Mouse (Mus musculus) heart, embryonic 10.5 days (tissue): ENCODE data around the gene Arl5b. TPM values are rescaled to one million over a fixed set of nuclear protein-coding genes. Genes with fewer than 3 reads are reported as not detected.

Experiments
- DNase-seq: peaks from one replicate; pipeline ENCODE4 v3.0.0-alpha.2; 2017; ENCODE audit warnings: low spot score
- H3K27ac ChIP-seq: fragments of 300-500 bp; sonication (generic); 2 replicates; pipeline ENCODE4 v1.5.1; 2016; ENCODE audit warnings: mild to moderate bottlenecking
- H3K27me3 ChIP-seq: fragments of 300-500 bp; sonication (generic); 2 replicates; pipeline ENCODE4 v1.6.1; 2016; ENCODE audit warnings: mild to moderate bottlenecking; ENCODE audit not compliant: poor library complexity, insufficient read depth, severe bottlenecking
- H3K36me3 ChIP-seq: fragments of 300-500 bp; sonication (generic); 2 replicates; pipeline ENCODE4 v1.6.1; 2016; ENCODE audit warnings: mild to moderate bottlenecking, moderate library complexity
- H3K4me1 ChIP-seq: fragments of 300-500 bp; sonication (generic); 2 replicates; pipeline ENCODE4 v1.6.1; 2016; ENCODE audit warnings: mild to moderate bottlenecking
- H3K4me3 ChIP-seq: fragments of 300-500 bp; sonication (generic); 2 replicates; pipeline ENCODE4 v1.5.1; 2016; ENCODE audit warnings: mild to moderate bottlenecking, moderate library complexity
- H3K9me3 ChIP-seq: fragments of 300-500 bp; sonication (generic); 2 replicates; pipeline ENCODE4 v1.6.1; 2016; ENCODE audit warnings: mild to moderate bottlenecking, moderate library complexity
- WGBS: fragments of 180-500 bp; shearing (Covaris S2); methylation state at CpG from one replicate; pipeline ENCODE4 v1.1.7; 2016; 5-methylcytosine and 5-hydroxymethylcytosine counted together
- polyA plus RNA-seq: library from polyadenylated mRNA; unstranded; fragments of >200 nt; fragmentation: Nextera tagmentation; extraction: Ambion mirVana; gene quantifications from 2 replicates; pipeline ENCODE4 v1.2.1, GENCODE M21; 2016

The Arl5b gene
- polyA plus RNA-seq, 1 experiment from 2014 or later = 32.8 TPM

DNA sequence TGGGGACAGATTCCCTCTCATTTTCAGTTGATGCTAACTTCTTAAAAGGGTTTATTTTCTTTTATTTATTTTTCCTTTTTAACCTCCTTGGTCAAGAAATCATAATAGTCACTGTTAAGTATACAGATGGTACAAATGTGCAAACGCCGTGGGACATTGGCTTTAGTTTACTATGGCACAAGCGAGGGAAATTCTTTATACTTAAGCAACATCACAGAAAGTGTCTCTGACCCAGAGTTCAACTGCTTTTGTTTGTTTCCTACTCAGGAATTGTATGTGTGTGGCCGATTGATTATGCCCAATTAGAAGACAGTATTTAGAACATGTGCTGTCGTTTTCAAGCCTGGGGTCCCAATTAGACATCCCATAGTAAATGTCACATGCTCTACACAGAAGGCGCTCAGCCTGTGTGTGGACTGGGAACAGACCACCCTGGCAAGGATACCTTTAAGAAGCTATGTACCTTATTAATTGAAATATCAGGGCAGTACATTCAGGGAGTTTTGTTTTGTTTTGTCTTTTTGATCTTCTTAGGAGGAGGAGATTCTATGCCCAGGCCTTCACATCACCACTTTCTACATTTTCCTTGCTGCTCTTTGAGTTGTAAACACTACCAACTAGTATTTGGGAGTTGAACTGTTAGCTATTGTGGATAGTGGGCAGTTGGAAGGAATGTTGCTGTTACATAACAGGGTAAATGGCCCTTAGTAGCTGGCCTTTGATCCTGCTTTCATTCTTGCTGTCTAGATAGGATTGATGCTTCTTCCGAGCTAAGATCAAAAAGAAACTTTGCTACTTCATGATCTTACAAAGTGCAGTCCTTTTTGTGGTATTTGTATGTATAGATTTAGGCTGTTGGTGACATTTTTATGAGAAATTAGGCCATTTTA, 15.4 kb downstream of the Arl5b start:
- DNase-seq = no peak
- peaks cover 7% of the 10 kb centered on the region; the same call in 1 of the 2 replicates for H3K4me1 ChIP-seq
- WGBS = 86% methylated on average over 7 of the region's 7 CpGs
- H3K27ac ChIP-seq = no peak overlapping the region
- no peak overlapping the region for H3K4me3 ChIP-seq
- no peaks in the 10 kb centered on the region for H3K27me3 ChIP-seq
- H3K36me3 ChIP-seq = peaks cover 11% of the 10 kb centered on the region; the same call in 1 of the 2 replicates
- H3K9me3 ChIP-seq = no peaks in the 10 kb centered on the region

- Histone ChIP-seq H3K36me3 (peaks cover 19% of the 10 kb centered on the region; the same call in 1 of the 2 replicates), H3K27ac (no peak overlapping the region)
- WGBS = 69% methylated on average over 2 of the region's 2 CpGs
Measured at GRCm38 (mm10) chr2:15065447-15065846, 16.3 kb downstream of the Arl5b start.

GRCm38 (mm10) chr2:15067091-15067490, 17.9 kb downstream of the Arl5b start:
- no peak for DNase-seq
- Histone ChIP-seq H3K27me3 (no peaks in the 10 kb centered on the region), H3K4me1 (peaks cover 7% of the 10 kb centered on the region; the same call in 1 of the 2 replicates), H3K9me3 (no peaks in the 10 kb centered on the region), H3K27ac (no peak overlapping the region), H3K4me3 (no peak overlapping the region), H3K36me3 (peaks cover 32% of the 10 kb centered on the region)
- WGBS = 67% methylated on average over 5 of the region's 5 CpGs

More at GRCm38 (mm10) chr2:15065447-15065846, 16.3 kb downstream of the Arl5b start:
- H3K4me1 ChIP-seq = peaks cover 7% of the 10 kb centered on the region; the same call in 1 of the 2 replicates
- no peak for DNase-seq
- H3K27me3 ChIP-seq = no peaks in the 10 kb centered on the region
- no peaks in the 10 kb centered on the region for H3K9me3 ChIP-seq
- H3K4me3 ChIP-seq = no peak overlapping the region

- Histone ChIP-seq H3K27ac (no peak overlapping the region), H3K9me3 (no peaks in the 10 kb centered on the region), H3K36me3 (peaks cover 44% of the 10 kb centered on the region), H3K27me3 (no peaks in the 10 kb centered on the region), H3K4me1 (no peaks in the 10 kb centered on the region), H3K4me3 (no peak overlapping the region)
- no peak for DNase-seq
- 92% methylated on average over 2 of the region's 2 CpGs for WGBS
Measured at GRCm38 (mm10) chr2:15083702-15084101, 34.5 kb downstream of the Arl5b start.

GRCm38 (mm10) chr2:15087308-15087707, 38.1 kb downstream of the Arl5b start:
- no peak overlapping the region for H3K27ac ChIP-seq
- no peaks in the 10 kb centered on the region for H3K27me3 ChIP-seq
- H3K9me3 ChIP-seq = no peaks in the 10 kb centered on the region
- DNase-seq = no peak
- no peak overlapping the region for H3K4me3 ChIP-seq
- H3K4me1 ChIP-seq = no peaks in the 10 kb centered on the region
- H3K36me3 ChIP-seq = peaks cover 21% of the 10 kb centered on the region
- WGBS = 84% methylated on average over 1 of the region's 1 CpGs

DNA sequence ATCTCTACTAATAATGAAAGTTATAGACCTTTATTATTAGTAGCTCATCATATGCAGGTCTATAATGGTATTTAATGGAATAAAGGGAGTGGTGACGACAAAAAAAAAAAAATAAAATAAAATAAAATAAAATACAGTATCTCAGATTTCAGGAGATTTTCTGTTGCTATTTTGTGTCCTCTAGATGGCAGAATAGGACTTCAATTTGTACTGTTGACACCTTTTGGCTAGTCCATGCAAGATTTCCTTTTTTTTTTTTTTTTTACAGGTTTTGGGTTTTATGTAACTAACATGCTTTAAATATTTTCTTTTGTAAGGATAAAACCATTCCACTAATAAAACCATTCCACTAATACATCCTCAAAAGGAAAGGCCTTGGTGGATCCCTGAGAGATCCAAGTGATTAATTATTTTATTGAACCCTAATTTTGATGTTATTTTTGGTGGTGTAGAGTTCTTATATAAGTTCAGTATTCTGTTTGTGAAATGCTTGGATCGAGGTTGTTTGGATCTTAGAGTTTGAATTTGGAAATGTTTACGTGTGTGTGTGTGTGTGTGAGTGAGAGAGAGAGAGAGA, 47.4 kb downstream of the Arl5b start:
- Histone ChIP-seq H3K9me3 (no peaks in the 10 kb centered on the region), H3K4me3 (no peak overlapping the region), H3K27ac (no peak overlapping the region), H3K27me3 (no peaks in the 10 kb centered on the region), H3K36me3 (no peaks in the 10 kb centered on the region), H3K4me1 (no peaks in the 10 kb centered on the region)
- WGBS = 51% methylated on average over 3 of the region's 3 CpGs
- DNase-seq = no peak

GRCm38 (mm10) chr2:15104386-15104785, 55.2 kb downstream of the Arl5b start:
- Histone ChIP-seq H3K4me1 (no peaks in the 10 kb centered on the region), H3K36me3 (no peaks in the 10 kb centered on the region), H3K9me3 (no peaks in the 10 kb centered on the region), H3K4me3 (no peak overlapping the region), H3K27me3 (no peaks in the 10 kb centered on the region), H3K27ac (no peak overlapping the region)
- 51% methylated on average over 1 of the region's 1 CpGs for WGBS
- DNase-seq = no peak

GRCm38 (mm10) chr2:15111290-15111689, 62.1 kb downstream of the Arl5b start:
- H3K27ac ChIP-seq = no peak overlapping the region
- H3K4me3 ChIP-seq = no peak overlapping the region
- DNase-seq = no peak
- no peaks in the 10 kb centered on the region for H3K27me3 ChIP-seq
- 71% methylated on average over 2 of the region's 2 CpGs for WGBS
- no peaks in the 10 kb centered on the region for H3K36me3 ChIP-seq
- H3K4me1 ChIP-seq = no peaks in the 10 kb centered on the region
- H3K9me3 ChIP-seq = no peaks in the 10 kb centered on the region

- Histone ChIP-seq H3K4me1 (no peaks in the 10 kb centered on the region), H3K9me3 (no peaks in the 10 kb centered on the region), H3K27me3 (no peaks in the 10 kb centered on the region), H3K36me3 (no peaks in the 10 kb centered on the region), H3K27ac (no peak overlapping the region), H3K4me3 (no peak overlapping the region)
- no peak for DNase-seq
- 54% methylated on average over 1 of the region's 1 CpGs for WGBS
Measured at GRCm38 (mm10) chr2:15111808-15112440, 62.7 kb downstream of the Arl5b start.

DNA sequence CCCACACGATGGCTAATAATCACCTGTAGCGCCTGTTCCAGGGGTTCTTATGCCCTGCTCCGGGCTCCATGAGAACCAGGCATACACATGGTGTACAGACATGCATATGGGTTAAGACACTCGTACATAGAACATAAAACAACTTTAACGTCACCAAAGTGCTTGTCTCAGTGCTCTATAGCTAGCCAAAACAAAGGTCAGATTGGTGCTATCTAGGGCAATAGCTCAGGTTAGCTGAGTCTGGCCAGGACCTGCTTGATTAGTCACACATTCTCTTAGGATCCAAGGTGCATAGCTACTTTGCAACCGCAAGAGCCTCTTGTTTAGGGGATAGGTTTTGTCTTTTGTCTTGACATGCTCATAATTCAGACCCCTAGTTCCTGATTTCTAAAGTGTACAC, 63.5 kb downstream of the Arl5b start:
- no peaks in the 10 kb centered on the region for H3K36me3 ChIP-seq
- no peak for DNase-seq
- H3K4me3 ChIP-seq = no peak overlapping the region
- no peak overlapping the region for H3K27ac ChIP-seq
- WGBS = 84% methylated on average over 6 of the region's 6 CpGs
- no peaks in the 10 kb centered on the region for H3K9me3 ChIP-seq
- no peaks in the 10 kb centered on the region for H3K4me1 ChIP-seq
- H3K27me3 ChIP-seq = no peaks in the 10 kb centered on the region

GRCm38 (mm10) chr2:15121217-15121680, 72.1 kb downstream of the Arl5b start:
- Histone ChIP-seq H3K27ac (no peak overlapping the region), H3K9me3 (no peaks in the 10 kb centered on the region)

More at GRCm38 (mm10) chr2:15121217-15121680, 72.1 kb downstream of the Arl5b start:
- Histone ChIP-seq H3K4me3 (no peak overlapping the region), H3K4me1 (no peaks in the 10 kb centered on the region), H3K27me3 (no peaks in the 10 kb centered on the region), H3K36me3 (no peaks in the 10 kb centered on the region)
- WGBS = 98% methylated on average over 1 of the region's 1 CpGs
- no peak for DNase-seq
